ENCODE assay signal across 8 mouse cellular contexts in the genomic region with DNA sequence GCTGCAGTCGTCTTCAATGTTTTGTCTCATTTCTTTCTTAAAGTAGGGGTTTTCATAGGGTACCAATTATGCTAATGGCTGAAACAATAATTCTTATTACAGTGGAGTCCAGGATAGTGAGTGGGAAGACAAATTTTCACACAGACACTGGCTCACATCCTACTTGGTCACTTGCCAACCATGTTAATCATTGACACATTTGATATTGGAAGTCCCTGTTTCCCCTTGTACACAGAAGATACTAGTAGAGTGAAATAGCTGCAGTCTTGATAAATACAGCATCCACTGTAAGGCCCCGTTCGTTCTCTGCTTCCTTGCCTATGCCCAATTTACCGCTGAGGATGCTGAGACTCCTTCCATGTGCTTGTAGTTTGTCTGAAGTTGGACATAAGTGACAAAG. TPM values are rescaled to one million over a fixed set of nuclear protein-coding genes. Genes with fewer than 3 reads are reported as not detected.
DNase-seq lines count a peak whose midpoint lies in the region; ATAC-seq and TF ChIP-seq lines count a peak whose summit lies in the region.
"Had no signal": no experiment of that assay in that cellular context is flagged by ENCODE, and none has a peak within 500 bp of the region (broad histone marks: within the 10 kb centered on the region; RNA-seq: fewer than 3 reads in every experiment).

No protein-coding gene starts in this region.

- no peak for TF ChIP-seq EP300 in liver, postnatal 0 days (IDR thresholded peaks at IDR 0.05; ENCODE audit: low read depth)

- peak overlapping the region; percentile 53 for H3K4me3 ChIP-seq in embryonic fibroblast, embryonic 13.5 days (ENCODE audit: insufficient read depth, low read length)
- H3K4me3 ChIP-seq in intestine, embryonic 16.5 days (ENCODE audit: low read length), result peak overlapping the region; percentile 9
- H3K4me3 ChIP-seq in liver, postnatal 0 days (ENCODE audit: low read depth, low read length), result peak overlapping the region; percentile 7
- H3K4me3 ChIP-seq: forebrain, embryonic 10.5 days had no signal

- H3K9ac ChIP-seq in intestine, embryonic 16.5 days (ENCODE audit: low read depth, low read length), result no peak overlapping the region
- no peak overlapping the region for H3K9ac ChIP-seq in liver, postnatal 0 days (replicated peaks)

- peak overlapping the region; percentile 9; the same call in 1 of the 2 replicates for H3K27ac ChIP-seq in embryonic fibroblast, embryonic 13.5 days (ENCODE audit: insufficient read depth, low read length)
- no peak overlapping the region for H3K27ac ChIP-seq in intestine, embryonic 16.5 days (ENCODE audit: low read length)
- H3K27ac ChIP-seq in liver, postnatal 0 days (ENCODE audit: low read depth), result 0 out of 2 replicates have a peak overlapping the region, but pooled peaks have one; percentile 12
- H3K27ac ChIP-seq: forebrain, embryonic 10.5 days had no signal

- no peaks in the 10 kb centered on the region for H3K36me3 ChIP-seq in intestine, embryonic 16.5 days (ENCODE audit: control insufficient read depth, insufficient read depth, low read length)
- no peaks in the 10 kb centered on the region for H3K36me3 ChIP-seq in liver, postnatal 0 days (replicated peaks; ENCODE audit: insufficient read depth, low read length)
- H3K36me3 ChIP-seq: forebrain, embryonic 10.5 days had no signal

- peaks cover 11% of the 10 kb centered on the region for H3K4me1 ChIP-seq in embryonic fibroblast, embryonic 13.5 days (ENCODE audit: control insufficient read depth, insufficient read depth, low read length)
- H3K4me1 ChIP-seq in intestine, embryonic 16.5 days (ENCODE audit: control insufficient read depth, insufficient read depth, low read length), result peaks cover 10% of the 10 kb centered on the region
- H3K4me1 ChIP-seq in liver, postnatal 0 days (ENCODE audit: insufficient read depth), result peaks cover 13% of the 10 kb centered on the region

- no peak for ATAC-seq in intestine, embryonic 16.5 days
- ATAC-seq in liver, postnatal 0 days, result no peak

- no peak for TF ChIP-seq POLR2A in embryonic fibroblast, embryonic 13.5 days (IDR thresholded peaks at IDR 0.05; ENCODE audit: low read depth, low read length)

- DNase-seq in kidney, adult 9 months, result peak; percentile 76
- DNase-seq in kidney, postnatal 10 days, result no peak
- DNase-seq in liver, postnatal 0 days, result no peak
- DNase-seq in urinary bladder, postnatal 10 days (ENCODE audit: low spot score), result no peak
- no peak for DNase-seq in spleen, postnatal 4 days (ENCODE audit: low spot score in 2 of 2)

- H3K27me3 ChIP-seq in intestine, embryonic 16.5 days (replicated peaks; ENCODE audit: control insufficient read depth, insufficient read depth, low read length), result no peaks in the 10 kb centered on the region
- no peaks in the 10 kb centered on the region for H3K27me3 ChIP-seq in liver, postnatal 0 days (ENCODE audit: insufficient read depth, low read length)

- TF ChIP-seq CTCF in embryonic fibroblast, embryonic 13.5 days (IDR thresholded peaks at IDR 0.05; ENCODE audit: borderline replicate concordance, insufficient read depth, low read length), result no peak
- no peak for TF ChIP-seq CTCF in liver, postnatal 0 days (IDR thresholded peaks at IDR 0.05; ENCODE audit: low read depth)

- H3K4me2 ChIP-seq in intestine, embryonic 16.5 days (ENCODE audit: low read depth, low read length), result peak overlapping the region; percentile 47
- H3K4me2 ChIP-seq in liver, postnatal 0 days (ENCODE audit: low read depth, low read length), result peak overlapping the region; percentile 50

- 81% methylated on average over 4 of the region's 4 CpGs for WGBS in intestine, embryonic 16.5 days
- WGBS in liver, postnatal 0 days (ENCODE audit: insufficient replicate concordance), result 73% methylated on average over 4 of the region's 4 CpGs

- no peaks in the 10 kb centered on the region for H3K9me3 ChIP-seq in intestine, embryonic 16.5 days (ENCODE audit: control insufficient read depth, low read length)
- no peaks in the 10 kb centered on the region for H3K9me3 ChIP-seq in liver, postnatal 0 days (ENCODE audit: low read length)
- H3K9me3 ChIP-seq: forebrain, embryonic 10.5 days had no signal

RNA-seq across cellular contexts. Expression of gene Cavin2, which starts 3.4 kb away (rescaled TPM):
- polyA plus RNA-seq in embryonic fibroblast, embryonic 13.5 days (2011; ENCODE audit: insufficient read length, low read depth, missing spikeins), result 66.9 and 166 TPM in 2 replicates
- polyA plus RNA-seq in intestine, embryonic 16.5 days (2015; fragmentation: Nextera tagmentation; extraction: Ambion mirVana), result 72.7 and 76.3 TPM in 2 replicates
- polyA plus RNA-seq in liver, postnatal 0 days (2015; fragmentation: Nextera tagmentation; extraction: Ambion mirVana), result 24.7 and 28.0 TPM in 2 replicates
